Mouse (Mus musculus) MEL (cell line): ENCODE measurements at regions not wholly inside any gene's neighbourhood (a gene's known extent, or its start where the extent isn't known, plus 50 kb on each side); places are given as distances from the start of the nearest gene placed in this dataset.

Experiments used
- DNase-seq: peaks from one replicate; pipeline ENCODE4 v3.0.0; 2011; ENCODE audit warnings: low read depth, low spot score
- H3K27ac ChIP-seq: 2 replicates; pipeline ENCODE4 v1.5.1; 2012; ENCODE audit warnings: low read depth, mild to moderate bottlenecking, control low read depth, low read length, moderate library complexity; ENCODE audit not compliant: control insufficient read depth
- H3K27me3 ChIP-seq, 2 experiments: fragments of 150-350 bp in 1 of 2; sonication (generic) in 1 of 2; 2 replicates each; pipeline ENCODE4 v1.6.1; 2012; ENCODE audit warnings: low read length in 2 of 2, mild to moderate bottlenecking in 2 of 2, improper control_type of control experiment in 1 of 2, moderate library complexity in 1 of 2; ENCODE audit not compliant: insufficient read depth in 2 of 2, control insufficient read depth in 1 of 2
- H3K36me3 ChIP-seq, 2 experiments: 2 replicates each; pipeline ENCODE4 v1.6.1; 2012 to 2014; ENCODE audit warnings: low read length in 2 of 2, improper control_type of control experiment in 1 of 2, inconsistent platforms in 1 of 2, mild to moderate bottlenecking in 1 of 2; ENCODE audit not compliant: insufficient read depth in 2 of 2, control insufficient read depth in 1 of 2
- H3K4me1 ChIP-seq, 2 experiments: fragments of 150-350 bp in 1 of 2; sonication (generic) in 1 of 2; 2 replicates each; pipeline ENCODE4 v1.6.1; 2012; ENCODE audit warnings: low read length in 2 of 2, improper control_type of control experiment in 1 of 2, mild to moderate bottlenecking in 1 of 2; ENCODE audit not compliant: insufficient read depth in 2 of 2, control insufficient read depth in 1 of 2
- H3K4me3 ChIP-seq, 2 experiments: fragments of 150-350 bp in 1 of 2; sonication (generic) in 1 of 2; 2 replicates each; pipeline ENCODE4 v1.5.1; 2012; ENCODE audit warnings: low read depth in 2 of 2, low read length in 2 of 2, mild to moderate bottlenecking in 2 of 2, moderate library complexity in 2 of 2, control low read depth in 1 of 2, improper control_type of control experiment in 1 of 2; ENCODE audit not compliant: control insufficient read depth in 1 of 2, insufficient read depth in 1 of 2
- H3K79me2 ChIP-seq: 2 replicates; pipeline ENCODE4 v1.6.1; 2012; ENCODE audit warnings: mild to moderate bottlenecking, low read length, moderate library complexity; ENCODE audit not compliant: control insufficient read depth, poor library complexity, insufficient read depth
- H3K9ac ChIP-seq: 2 replicates; pipeline ENCODE4 v1.6.1; 2012; ENCODE audit warnings: low read depth, mild to moderate bottlenecking, control low read depth, low read length, moderate library complexity; ENCODE audit not compliant: control insufficient read depth, poor library complexity, severe bottlenecking
- H3K9me3 ChIP-seq: fragments of 150-350 bp; sonication (generic); replicated peaks from 2 replicates; pipeline ENCODE4 v1.6.1; 2012; ENCODE audit warnings: mild to moderate bottlenecking, low read length, improper control_type of control experiment, moderate library complexity; ENCODE audit not compliant: insufficient read depth
- CHD1 ChIP-seq: IDR thresholded peaks from 2 replicates; pipeline ENCODE4 v1.6.1; 2012; ENCODE audit warnings: low read depth, mild to moderate bottlenecking, inconsistent platforms, low read length, improper control_type of control experiment
- E2F4 ChIP-seq: IDR thresholded peaks from 2 replicates; pipeline ENCODE4 v1.6.1; 2011; ENCODE audit warnings: low read depth, low read length, improper control_type of control experiment, borderline replicate concordance
- HCFC1 ChIP-seq: IDR thresholded peaks from 2 replicates; pipeline ENCODE4 v1.6.1; 2012; ENCODE audit warnings: low read depth, mild to moderate bottlenecking, inconsistent platforms, low read length, improper control_type of control experiment, moderate library complexity
- MAX ChIP-seq: IDR thresholded peaks from 2 replicates; pipeline ENCODE4 v1.6.1; 2011; ENCODE audit warnings: low read length, improper control_type of control experiment
- MAZ ChIP-seq: IDR thresholded peaks from 2 replicates; pipeline ENCODE4 v1.6.1; 2012; ENCODE audit warnings: low read depth, mild to moderate bottlenecking, inconsistent platforms, low read length, improper control_type of control experiment
- MEF2A ChIP-seq: IDR thresholded peaks from 2 replicates; pipeline ENCODE4 v1.6.1; 2014; ENCODE audit warnings: low read depth, mild to moderate bottlenecking, inconsistent platforms, low read length, improper control_type of control experiment; ENCODE audit not compliant: poor library complexity, insufficient replicate concordance, severe bottlenecking; ENCODE audit errors: extremely low read depth
- MXI1 ChIP-seq: IDR thresholded peaks from 2 replicates; pipeline ENCODE4 v1.6.1; 2011; ENCODE audit warnings: mild to moderate bottlenecking, low read depth, low read length, improper control_type of control experiment
- MYB ChIP-seq: IDR thresholded peaks from 2 replicates; pipeline ENCODE4 v1.6.1; 2011; ENCODE audit warnings: mild to moderate bottlenecking, low read depth, low read length, improper control_type of control experiment
- MYC ChIP-seq: IDR thresholded peaks from 2 replicates; pipeline ENCODE4 v1.6.1; 2011; ENCODE audit warnings: low read depth, mild to moderate bottlenecking, low read length, improper control_type of control experiment, moderate library complexity
- NELFE ChIP-seq: IDR thresholded peaks from 2 replicates; pipeline ENCODE4 v1.6.1; 2011; ENCODE audit warnings: low read depth, low read length, improper control_type of control experiment
- NRF1 ChIP-seq: IDR thresholded peaks from 2 replicates; pipeline ENCODE4 v1.6.1; 2014; ENCODE audit warnings: low read depth, mild to moderate bottlenecking, inconsistent platforms, low read length, improper control_type of control experiment, moderate library complexity; ENCODE audit not compliant: poor library complexity, insufficient read depth, severe bottlenecking
- POLR2A ChIP-seq, 2 experiments: IDR thresholded peaks; 2 replicates each; pipeline ENCODE4 v1.6.1; 2011 to 2012; ENCODE audit warnings: low read length in 2 of 2, mild to moderate bottlenecking in 2 of 2, control low read depth in 1 of 2, improper control_type of control experiment in 1 of 2, low read depth in 1 of 2, moderate library complexity in 1 of 2; ENCODE audit not compliant: control insufficient read depth in 1 of 2, insufficient read depth in 1 of 2, poor library complexity in 1 of 2
- POLR2AphosphoS2 ChIP-seq: IDR thresholded peaks from 2 replicates; pipeline ENCODE4 v1.6.1; 2011; ENCODE audit warnings: low read length, improper control_type of control experiment
- POLR2AphosphoS5 ChIP-seq: IDR thresholded peaks from 2 replicates; pipeline ENCODE4 v1.6.1; 2012; ENCODE audit warnings: low read depth, borderline replicate concordance, mild to moderate bottlenecking, inconsistent platforms, low read length, moderate library complexity, mixed read lengths
- RAD21 ChIP-seq: IDR thresholded peaks from 2 replicates; pipeline ENCODE4 v1.6.1; 2011; ENCODE audit warnings: mild to moderate bottlenecking, low read depth, low read length, improper control_type of control experiment
- SIN3A ChIP-seq: IDR thresholded peaks from 2 replicates; pipeline ENCODE4 v1.6.1; 2012; ENCODE audit warnings: low read length, improper control_type of control experiment, inconsistent platforms
- UBTF ChIP-seq: IDR thresholded peaks from 2 replicates; pipeline ENCODE4 v1.6.1; 2012; ENCODE audit warnings: low read depth, mild to moderate bottlenecking, inconsistent platforms, low read length, improper control_type of control experiment, moderate library complexity, borderline replicate concordance; ENCODE audit not compliant: insufficient read depth
- USF1 ChIP-seq: IDR thresholded peaks from 2 replicates; pipeline ENCODE4 v1.6.1; 2014; ENCODE audit warnings: low read depth, mild to moderate bottlenecking, inconsistent platforms, low read length, improper control_type of control experiment, moderate library complexity
- USF2 ChIP-seq, 2 experiments: IDR thresholded peaks; 2 replicates each; pipeline ENCODE4 v1.6.1; 2011 to 2012; ENCODE audit warnings: improper control_type of control experiment in 2 of 2, low read length in 2 of 2, borderline replicate concordance in 1 of 2, inconsistent platforms in 1 of 2, low read depth in 1 of 2, mild to moderate bottlenecking in 1 of 2; ENCODE audit not compliant: insufficient read depth in 1 of 2
- ZMIZ1 ChIP-seq: IDR thresholded peaks from 2 replicates; pipeline ENCODE4 v1.6.1; 2012; ENCODE audit warnings: low read depth, mild to moderate bottlenecking, inconsistent platforms, low read length, improper control_type of control experiment, moderate library complexity

DNA sequence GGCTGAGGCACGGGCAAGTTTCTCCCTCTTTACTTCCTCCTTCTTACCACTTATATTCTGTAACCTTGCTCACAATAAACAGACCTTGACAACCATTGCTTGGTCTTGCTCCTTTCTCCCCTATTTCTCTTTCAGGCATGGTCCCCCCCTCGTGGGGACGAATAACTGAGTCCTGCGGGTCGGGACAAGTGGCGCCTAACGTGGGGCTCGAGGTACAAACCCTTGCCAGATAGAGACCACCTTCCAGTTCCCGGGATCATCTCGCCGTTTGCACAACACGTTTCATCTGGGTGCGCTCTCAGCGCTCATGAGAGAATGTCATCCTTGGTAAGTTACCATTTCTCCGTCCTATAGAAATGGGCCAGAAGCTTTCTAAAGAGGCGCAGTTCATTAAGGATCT lies 79.6 kb upstream of the Foxn3 start:
- Histone ChIP-seq H3K9me3 (no peaks in the 10 kb centered on the region), H3K4me1 (peaks cover 4 to 19% of the 10 kb centered on the region in 2 experiments), H3K4me3 (no peak overlapping the region), H3K79me2 (no peaks in the 10 kb centered on the region), H3K27me3 (no peaks in the 10 kb centered on the region), H3K27ac (peak overlapping the region; percentile 26; the same call in 1 of the 2 replicates), H3K9ac (no peak overlapping the region), H3K36me3 (peaks cover 0 to 11% of the 10 kb centered on the region in 2 experiments; a peak in 2 of 4 replicates)
- DNase-seq, result no peak
- TF ChIP-seq RAD21 (no peak), MYC (no peak), NRF1 (no peak), MYB (no peak), CHD1 (no peak), MXI1 (no peak), USF1 (no peak), MAZ (no peak), POLR2AphosphoS5 (no peak), ZMIZ1 (no peak), NELFE (no peak), MAX (no peak), UBTF (no peak), SIN3A (no peak), USF2 (IDR thresholded peaks at IDR 0.05; ENCODE audit: borderline replicate concordance in 1 of 2, insufficient read depth in 1 of 2, low read depth in 1 of 2, low read length in 2 of 2) (no peak), E2F4 (no peak), POLR2AphosphoS2 (no peak)

GRCm38 (mm10) chr12:99642131-99642895 lies 78.9 kb upstream of the Foxn3 start:
- no peaks in the 10 kb centered on the region for H3K9me3 ChIP-seq
- peak; percentile 34 for DNase-seq

More at GRCm38 (mm10) chr12:99642131-99642895, 78.9 kb upstream of the Foxn3 start:
- Histone ChIP-seq H3K4me3 (no peak overlapping the region), H3K4me1 (peaks cover 2 to 16% of the 10 kb centered on the region in 2 experiments), H3K79me2 (no peaks in the 10 kb centered on the region), H3K27me3 (no peaks in the 10 kb centered on the region), H3K9ac (no peak overlapping the region), H3K27ac (peak overlapping the region; percentile 76), H3K36me3 (peaks cover 0 to 5% of the 10 kb centered on the region in 2 experiments; a peak in 2 of 4 replicates)
- no peak for TF ChIP-seq USF2 (IDR thresholded peaks at IDR 0.05; ENCODE audit: borderline replicate concordance in 1 of 2, insufficient read depth in 1 of 2, low read depth in 1 of 2, low read length in 2 of 2)
- no peak for TF ChIP-seq POLR2A (IDR thresholded peaks at IDR 0.05; ENCODE audit: control insufficient read depth in 1 of 2, insufficient read depth in 1 of 2, low read depth in 1 of 2, low read length in 2 of 2, poor library complexity in 1 of 2)
- no peak for TF ChIP-seq RAD21
- TF ChIP-seq MEF2A, result no peak
- TF ChIP-seq HCFC1, result no peak
- no peak for TF ChIP-seq ZMIZ1
- TF ChIP-seq, all 39 proteins: peak for 0
